In the genomic region with DNA sequence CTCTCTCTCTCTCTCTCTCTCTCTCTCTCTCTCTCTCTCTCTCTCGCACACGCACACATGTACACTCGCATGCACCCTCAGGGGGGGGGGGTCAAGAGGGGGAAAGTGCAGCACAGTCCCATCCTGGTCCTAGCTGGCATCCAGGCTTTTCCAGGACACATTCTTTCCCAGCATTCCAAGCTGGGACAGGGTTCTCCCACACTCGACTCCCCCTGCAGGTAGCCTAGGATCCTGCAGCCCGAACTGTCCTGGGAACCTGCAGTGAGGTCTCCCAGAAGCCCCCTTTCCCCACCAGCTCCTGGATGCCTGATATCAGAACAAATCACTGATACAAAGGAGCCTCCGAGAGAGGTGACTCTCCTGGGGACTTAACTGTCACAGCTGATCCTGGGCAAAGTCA, we compare ENCODE assay signal across 11 mouse cellular contexts. TPM values are rescaled to one million over a fixed set of nuclear protein-coding genes. Genes with fewer than 3 reads are reported as not detected.
DNase-seq lines count a peak whose midpoint lies in the region; ATAC-seq and TF ChIP-seq lines count a peak whose summit lies in the region.
"Had no signal": no experiment of that assay in that cellular context is flagged by ENCODE, and none has a peak within 500 bp of the region (broad histone marks: within the 10 kb centered on the region; RNA-seq: fewer than 3 reads in every experiment).

No protein-coding gene starts in this region.

- H3K36me3 ChIP-seq in forebrain, embryonic 10.5 days (replicated peaks): no peaks in the 10 kb centered on the region
- H3K36me3 ChIP-seq in forebrain, embryonic 15.5 days: no peaks in the 10 kb centered on the region
- no peaks in the 10 kb centered on the region for H3K36me3 ChIP-seq in liver, embryonic 12.5 days
- no peaks in the 10 kb centered on the region for H3K36me3 ChIP-seq in kidney, postnatal 0 days (ENCODE audit: insufficient read depth, low read length)
- H3K36me3 ChIP-seq: G1E; stomach, embryonic 15.5 days had no signal

- H3K27me3 ChIP-seq in forebrain, embryonic 10.5 days (ENCODE audit: poor library complexity, severe bottlenecking): peaks cover 28% of the 10 kb centered on the region
- no peaks in the 10 kb centered on the region for H3K27me3 ChIP-seq in forebrain, embryonic 15.5 days
- peaks cover 34% of the 10 kb centered on the region for H3K27me3 ChIP-seq in liver, embryonic 12.5 days (replicated peaks)
- no peaks in the 10 kb centered on the region for H3K27me3 ChIP-seq in kidney, postnatal 0 days (ENCODE audit: insufficient read depth, low read length)
- H3K27me3 ChIP-seq: stomach, embryonic 15.5 days had no signal

- WGBS in forebrain, embryonic 10.5 days: 11% methylated on average over 3 of the region's 6 CpGs
- 8% methylated on average over 3 of the region's 6 CpGs for WGBS in forebrain, embryonic 15.5 days
- 10% methylated on average over 3 of the region's 6 CpGs for WGBS in liver, embryonic 12.5 days (ENCODE audit: insufficient replicate concordance)
- 8% methylated on average over 3 of the region's 6 CpGs for WGBS in kidney, postnatal 0 days

- H3K27ac ChIP-seq in forebrain, embryonic 10.5 days: no peak overlapping the region
- H3K27ac ChIP-seq in forebrain, embryonic 15.5 days (replicated peaks): no peak overlapping the region
- H3K27ac ChIP-seq in liver, embryonic 12.5 days: no peak overlapping the region
- H3K27ac ChIP-seq in kidney, postnatal 0 days: no peak overlapping the region
- H3K27ac ChIP-seq: stomach, embryonic 15.5 days had no signal

- H3K4me2 ChIP-seq in forebrain, embryonic 15.5 days (replicated peaks): no peak overlapping the region
- no peak overlapping the region for H3K4me2 ChIP-seq in liver, embryonic 12.5 days
- no peak overlapping the region for H3K4me2 ChIP-seq in kidney, postnatal 0 days (ENCODE audit: low read length)
- H3K4me2 ChIP-seq: stomach, embryonic 15.5 days had no signal

- DNase-seq in forebrain, embryonic 10.5 days (ENCODE audit: extremely low spot score, low spot score): peak; percentile 69
- DNase-seq in liver: peak; percentile 40
- peak; percentile 80 for DNase-seq in adrenal gland, postnatal 10 days
- DNase-seq in kidney, postnatal 0 days (ENCODE audit: low spot score): peak; percentile 80
- peak; percentile 87 for DNase-seq in retina, embryonic 14.5 days (ENCODE audit: low spot score)
- DNase-seq in left cerebral cortex, postnatal 36 days (ENCODE audit: low spot score in 2 of 2): no peak

- H3K9me3 ChIP-seq in forebrain, embryonic 10.5 days: no peaks in the 10 kb centered on the region
- no peaks in the 10 kb centered on the region for H3K9me3 ChIP-seq in forebrain, embryonic 15.5 days
- H3K9me3 ChIP-seq in liver, embryonic 12.5 days (replicated peaks): no peaks in the 10 kb centered on the region
- no peaks in the 10 kb centered on the region for H3K9me3 ChIP-seq in kidney, postnatal 0 days (replicated peaks; ENCODE audit: low read length)
- H3K9me3 ChIP-seq: G1E; stomach, embryonic 15.5 days had no signal

- no peak for ATAC-seq in forebrain, embryonic 15.5 days (replicated peaks)
- no peak for ATAC-seq in liver, embryonic 12.5 days
- ATAC-seq in kidney, postnatal 0 days (replicated peaks; ENCODE audit: low FRiP score, low read depth): no peak

- H3K4me3 ChIP-seq in forebrain, embryonic 10.5 days: no peak overlapping the region
- no peak overlapping the region for H3K4me3 ChIP-seq in forebrain, embryonic 15.5 days
- no peak overlapping the region for H3K4me3 ChIP-seq in liver, embryonic 12.5 days
- no peak overlapping the region for H3K4me3 ChIP-seq in kidney, postnatal 0 days (replicated peaks; ENCODE audit: low read depth, low read length)
- H3K4me3 ChIP-seq: stomach, embryonic 15.5 days had no signal

- H3K9ac ChIP-seq in forebrain, embryonic 15.5 days (replicated peaks): no peak overlapping the region
- H3K9ac ChIP-seq in liver, embryonic 12.5 days: no peak overlapping the region
- no peak overlapping the region for H3K9ac ChIP-seq in kidney, postnatal 0 days (ENCODE audit: low read depth, low read length)
- H3K9ac ChIP-seq: stomach, embryonic 15.5 days had no signal

- intact Hi-C loops in left cerebral cortex, postnatal 36 days (cut with DNase I): no loop called here

- peak; percentile 78 for TF ChIP-seq CTCF in kidney, postnatal 0 days (IDR thresholded peaks at IDR 0.05; ENCODE audit: low read depth)

- H3K4me1 ChIP-seq in forebrain, embryonic 10.5 days: peaks cover 16% of the 10 kb centered on the region
- H3K4me1 ChIP-seq in forebrain, embryonic 15.5 days: 0 out of 2 replicates have a peak, but pooled peaks cover 4% of the 10 kb centered on the region
- H3K4me1 ChIP-seq in liver, embryonic 12.5 days: peaks cover 19% of the 10 kb centered on the region
- no peaks in the 10 kb centered on the region; the same call in 1 of the 2 replicates for H3K4me1 ChIP-seq in kidney, postnatal 0 days (replicated peaks; ENCODE audit: insufficient read depth, low read length)

RNA-seq across cellular contexts. Expression of a gene that starts 16.4 kb away (rescaled TPM):
- not detected in 2 replicates for polyA plus RNA-seq in forebrain, embryonic 10.5 days (2016; fragmentation: Nextera tagmentation; extraction: Ambion mirVana)
- polyA plus RNA-seq in forebrain, embryonic 15.5 days (2015; fragmentation: Nextera tagmentation; extraction: Ambion mirVana): not detected in 2 replicates
- polyA plus RNA-seq in liver, embryonic 12.5 days (2016; fragmentation: Nextera tagmentation; extraction: Ambion mirVana): not detected in 2 replicates
- total RNA-seq in adrenal gland, postnatal 10 days (2021): under 1 TPM in 1 of 2 experiments, not detected in 1; 0.09 TPM
- polyA plus RNA-seq in kidney, postnatal 0 days (2015; fragmentation: Nextera tagmentation; extraction: Ambion mirVana): 0.07 TPM in 1 of 2 replicates, not detected in the other
- total RNA-seq in left cerebral cortex, postnatal 36 days (2021): not detected
- polyA plus RNA-seq: G1E; liver, embryonic 16.5 days had no signal

RNA-seq across cellular contexts. Expression of a gene that starts 30.4 kb away (rescaled TPM):
- polyA plus RNA-seq in forebrain, embryonic 10.5 days (2016; fragmentation: Nextera tagmentation; extraction: Ambion mirVana): 0.09 and 0.12 TPM in 2 replicates
- 0.10 and 0.23 TPM in 2 replicates for polyA plus RNA-seq in forebrain, embryonic 15.5 days (2015; fragmentation: Nextera tagmentation; extraction: Ambion mirVana)
- not detected in 2 replicates for polyA plus RNA-seq in liver, embryonic 12.5 days (2016; fragmentation: Nextera tagmentation; extraction: Ambion mirVana)
- 1 to 10 TPM; 3.8 to 5.3 TPM for total RNA-seq in adrenal gland, postnatal 10 days (2021)
- 0.08 and 0.29 TPM in 2 replicates for polyA plus RNA-seq in kidney, postnatal 0 days (2015; fragmentation: Nextera tagmentation; extraction: Ambion mirVana)
- not detected for total RNA-seq in left cerebral cortex, postnatal 36 days (2021)
- total RNA-seq: G1E had no signal
- polyA plus RNA-seq: G1E; liver, embryonic 16.5 days had no signal

RNA-seq across cellular contexts. Expression of a gene that starts 33.7 kb away (rescaled TPM):
- 32.6 and 35.6 TPM in 2 replicates for polyA plus RNA-seq in forebrain, embryonic 10.5 days (2016; fragmentation: Nextera tagmentation; extraction: Ambion mirVana)
- polyA plus RNA-seq in forebrain, embryonic 15.5 days (2015; fragmentation: Nextera tagmentation; extraction: Ambion mirVana): 1.9 and 3.9 TPM in 2 replicates
- polyA plus RNA-seq in liver, embryonic 12.5 days (2016; fragmentation: Nextera tagmentation; extraction: Ambion mirVana): 71.9 and 75.3 TPM in 2 replicates
- 10 to 100 TPM; 12.1 to 24.2 TPM for total RNA-seq in adrenal gland, postnatal 10 days (2021)
- polyA plus RNA-seq in kidney, postnatal 0 days (2015; fragmentation: Nextera tagmentation; extraction: Ambion mirVana): 305 and 333 TPM in 2 replicates
- total RNA-seq in left cerebral cortex, postnatal 36 days (2021): not detected
- total RNA-seq: G1E had no signal
- polyA plus RNA-seq: G1E had no signal

RNA-seq across cellular contexts. Expression of a gene that starts 46.0 kb away (rescaled TPM):
- polyA plus RNA-seq in forebrain, embryonic 10.5 days (2016; fragmentation: Nextera tagmentation; extraction: Ambion mirVana): not detected in 2 replicates
- polyA plus RNA-seq in forebrain, embryonic 15.5 days (2015; fragmentation: Nextera tagmentation; extraction: Ambion mirVana): 0.08 TPM in 1 of 2 replicates, not detected in the other
- not detected in 2 replicates for polyA plus RNA-seq in liver, embryonic 12.5 days (2016; fragmentation: Nextera tagmentation; extraction: Ambion mirVana)
- total RNA-seq in adrenal gland, postnatal 10 days (2021): under 1 TPM in 1 of 2 experiments, not detected in 1; 0.18 TPM
- 0.46 and 0.93 TPM in 2 replicates for polyA plus RNA-seq in kidney, postnatal 0 days (2015; fragmentation: Nextera tagmentation; extraction: Ambion mirVana)
- not detected for total RNA-seq in left cerebral cortex, postnatal 36 days (2021)
- polyA plus RNA-seq: G1E had no signal

RNA-seq across cellular contexts. Expression of a gene that starts 57.4 kb away (rescaled TPM):
- polyA plus RNA-seq in forebrain, embryonic 10.5 days (2016; fragmentation: Nextera tagmentation; extraction: Ambion mirVana): 34.4 and 37.1 TPM in 2 replicates
- polyA plus RNA-seq in forebrain, embryonic 15.5 days (2015; fragmentation: Nextera tagmentation; extraction: Ambion mirVana): 3.5 and 7.6 TPM in 2 replicates
- 72.7 and 77.6 TPM in 2 replicates for polyA plus RNA-seq in liver, embryonic 12.5 days (2016; fragmentation: Nextera tagmentation; extraction: Ambion mirVana)
- 10 to 100 TPM; 15.9 to 28.3 TPM for total RNA-seq in adrenal gland, postnatal 10 days (2021)
- polyA plus RNA-seq in kidney, postnatal 0 days (2015; fragmentation: Nextera tagmentation; extraction: Ambion mirVana): 252 and 256 TPM in 2 replicates
- total RNA-seq in left cerebral cortex, postnatal 36 days (2021): under 1 TPM in 1 of 2 experiments, not detected in 1; 0.22 TPM
- total RNA-seq: G1E had no signal
- polyA plus RNA-seq: G1E had no signal

Comparison
In these comparisons a context has a peak if more than half of its experiments do, and no peak if none do; other contexts are left out.
1. DNase-seq: peak in forebrain, embryonic 10.5 days (single experiment), liver (single experiment), adrenal gland, postnatal 10 days (single experiment), kidney, postnatal 0 days (single experiment) and retina, embryonic 14.5 days (single experiment); none in left cerebral cortex, postnatal 36 days (0 of 2).